Mouse (Mus musculus): ENCODE results near the gene Naglu.

Naglu gene

DNA sequence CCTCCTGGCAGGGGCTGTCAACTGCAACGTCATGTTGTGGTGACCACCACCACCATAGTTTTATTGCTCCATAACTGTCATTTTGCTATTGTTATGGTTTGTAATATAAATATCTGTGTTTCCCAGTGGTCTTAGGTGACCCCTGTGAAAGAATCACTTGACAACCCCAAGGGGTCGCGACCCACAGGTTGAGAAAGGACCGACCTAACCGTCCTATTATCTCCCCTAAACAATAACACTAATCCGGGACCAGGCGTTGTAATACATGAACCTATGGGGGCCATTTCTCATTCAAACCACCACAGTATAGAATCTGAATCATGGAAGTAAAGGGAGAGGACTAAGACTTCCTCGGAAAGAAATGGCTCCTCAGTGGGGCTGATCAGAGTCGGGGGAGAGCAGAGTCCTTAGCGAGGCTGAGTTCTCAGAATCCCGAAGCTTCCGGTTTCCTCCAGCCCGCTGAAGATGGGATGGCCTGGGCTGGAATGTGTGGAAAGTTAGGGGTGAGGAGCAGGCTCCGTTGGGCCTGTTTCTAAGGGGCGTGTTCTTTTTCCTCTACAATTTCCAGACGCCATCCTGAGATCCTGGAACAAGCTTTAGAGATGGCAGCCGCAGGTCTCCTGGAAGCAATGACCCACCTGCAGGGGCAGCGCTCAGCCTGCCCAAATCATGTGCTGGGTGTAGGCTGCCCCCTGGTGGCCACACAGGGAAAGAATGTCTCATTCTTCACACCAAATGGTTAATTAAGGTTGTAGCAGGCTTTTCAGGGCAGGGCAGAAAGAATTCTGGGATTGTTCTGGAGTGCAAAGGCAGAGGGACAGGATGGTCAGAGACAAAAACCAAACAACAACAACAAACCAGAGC lies 3.0 kb upstream of the Naglu start:
- CTCF ChIA-PET, result interaction anchor here (0.6 to 1.9 kb wide), 46 partner anchors 8 to 1933 kb away, joined by 3 to 19 read pairs (median 4); partner anchors contain the start of genes Cavin1 (in 1 of the 4), Cntd1 (in 1 of the 4), Coa3 (in 1 of the 4) and Coasy (in 1 of the 4)
- POLR2A ChIA-PET, result interaction anchor here (0.5 to 1.5 kb wide), 22 partner anchors 8 to 1222 kb away, joined by 3 to 8 read pairs (median 3); partner anchors contain the start of genes Cntnap1 (in 1 of the 4), Coasy (in 1 of the 4), Plekhh3 (in 1 of the 4) and Psmc3ip (in 1 of the 4)

DNA sequence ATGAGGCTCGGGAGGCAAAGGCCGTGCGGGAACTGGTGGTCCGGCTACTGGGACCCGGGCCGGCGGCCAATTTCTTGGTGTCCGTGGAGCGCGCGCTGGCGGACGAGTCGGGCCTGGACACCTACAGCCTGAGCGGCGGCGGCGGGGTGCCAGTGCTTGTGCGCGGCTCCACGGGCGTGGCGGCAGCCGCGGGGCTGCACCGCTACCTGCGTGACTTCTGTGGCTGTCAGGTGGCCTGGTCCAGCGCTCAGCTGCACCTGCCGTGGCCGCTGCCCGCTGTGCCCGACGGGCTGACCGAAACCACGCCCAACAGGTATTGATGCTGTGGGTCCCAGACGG lies 346 bp downstream of the Naglu start:
- CTCF ChIA-PET, result interaction anchor here (0.6 to 2.5 kb wide), 21 partner anchors 9 to 628 kb away, joined by 3 to 28 read pairs (median 4); partner anchors contain the start of genes Becn1 (in 1 of the 4), Coasy (in 1 of the 4) and Psmc3ip (in 1 of the 4)
- POLR2A ChIA-PET, result interaction anchor here in 3 of 4 experiments (0.6 to 2.7 kb wide), 44 partner anchors 8 to 674 kb away, joined by 3 to 22 read pairs (median 4); partner anchors contain the start of genes Rpl27 (in 3 of the 3), Cavin1 (in 2 of the 3), Coasy (in 2 of the 3) and Hsd17b1 (in 2 of the 3)

DNA sequence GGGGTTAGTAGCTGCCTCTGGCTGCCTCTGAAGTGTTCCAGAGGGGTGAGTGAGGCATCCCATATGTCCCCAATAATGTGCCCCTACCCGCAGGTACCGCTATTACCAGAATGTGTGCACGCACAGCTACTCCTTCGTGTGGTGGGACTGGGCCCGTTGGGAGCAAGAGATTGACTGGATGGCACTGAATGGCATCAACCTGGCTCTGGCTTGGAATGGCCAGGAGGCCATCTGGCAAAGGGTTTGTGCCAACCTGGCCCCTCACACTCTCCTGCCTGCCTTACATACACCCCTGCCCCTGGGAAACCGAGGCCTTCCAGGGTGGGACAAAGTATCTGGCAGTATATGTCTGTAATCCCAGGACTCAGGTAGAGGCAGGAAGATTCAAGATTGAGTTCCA lies 1.2 kb downstream of the Naglu start:
- ChIA-PET POLR2A (interaction anchor here in 3 of 4 experiments (0.6 to 2.7 kb wide), 17 partner anchors 8 to 371 kb away, joined by 3 to 22 read pairs (median 8); partner anchors contain the start of genes Plekhh3 (in 2 of the 3), Psmc3ip (in 2 of the 3), Cavin1 (in 1 of the 3) and Cntd1 (in 1 of the 3)), CTCF (interaction anchor here (0.6 to 2.5 kb wide), 10 partner anchors 9 to 118 kb away, joined by 3 to 28 read pairs (median 3); partner anchors contain the start of gene Coasy (in 1 of the 4))

DNA sequence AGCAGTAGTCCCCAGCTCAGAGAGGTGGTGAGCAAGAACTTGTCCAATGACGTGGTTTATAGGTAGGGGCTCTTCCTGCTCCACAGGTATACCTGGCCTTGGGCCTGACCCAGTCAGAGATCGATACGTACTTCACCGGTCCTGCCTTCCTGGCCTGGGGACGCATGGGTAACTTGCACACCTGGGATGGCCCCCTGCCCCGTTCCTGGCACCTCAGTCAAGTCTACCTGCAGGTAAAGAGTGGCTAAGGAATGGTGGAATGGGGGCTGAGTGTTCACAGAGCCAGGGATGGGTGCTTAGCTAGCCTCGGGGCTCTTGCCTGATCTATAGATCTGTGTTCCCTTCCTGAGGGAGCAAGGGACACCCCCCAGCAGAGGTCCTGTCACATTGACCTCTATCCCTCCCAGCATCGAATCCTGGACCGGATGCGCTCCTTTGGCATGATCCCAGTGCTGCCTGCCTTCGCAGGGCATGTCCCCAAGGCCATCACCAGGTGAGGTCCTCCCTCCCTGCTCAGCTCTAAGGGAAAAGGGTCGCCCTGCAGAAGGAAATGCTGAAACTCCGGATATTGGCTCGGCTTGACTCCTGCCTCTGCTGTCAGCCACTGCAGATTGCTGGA lies 2.1 kb downstream of the Naglu start:
- ChIA-PET POLR2A (interaction anchor here in 2 of 4 experiments (0.6 to 2.5 kb wide), 3 partner anchors 12 to 303 kb away, joined by 3 to 8 read pairs (median 4); no protein-coding TSS in a partner anchor), CTCF (interaction anchor here in 1 of 4 experiments (0.7 kb wide), 1 partner anchor 21 kb away, joined by 3 read pairs; no protein-coding TSS in a partner anchor)

DNA sequence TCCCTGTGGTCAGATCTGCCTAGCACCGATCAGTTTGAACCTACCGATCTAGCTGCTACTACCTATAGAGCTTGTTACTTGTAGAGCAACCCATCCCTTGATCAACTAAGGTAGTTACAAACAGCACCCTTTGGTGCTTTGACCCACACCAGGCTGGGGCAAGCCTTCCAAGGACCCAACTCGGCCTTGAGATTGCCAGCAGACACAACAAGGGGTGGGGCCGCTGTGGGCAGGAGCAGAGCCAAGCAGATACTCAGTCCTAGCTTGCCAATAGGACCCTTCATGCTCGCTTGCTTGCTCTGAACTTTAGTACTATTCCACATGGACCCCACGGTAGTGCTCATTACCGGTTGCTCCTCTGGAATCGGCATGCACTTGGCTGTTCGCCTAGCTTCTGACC lies 8.3 kb downstream of the Naglu start, which contains the start of gene Hsd17b1:
TSS of gene Hsd17b1 (plus strand) at position 291 of the 400 bp plus-strand sequence.
- POLR2A ChIA-PET, result interaction anchor here in 2 of 4 experiments (0.8 to 4.0 kb wide), 5 partner anchors 8 to 342 kb away, joined by 3 to 26 read pairs (median 6); partner anchors contain the start of genes Naglu (in 2 of the 2), Mlx (in 1 of the 2) and Psmc3ip (in 1 of the 2)
- CTCF ChIA-PET, result interaction anchor here in 3 of 4 experiments (0.6 to 1.3 kb wide), 6 partner anchors 12 to 143 kb away, joined by 3 to 6 read pairs (median 4); partner anchors contain the start of gene Psmc3ip (in 1 of the 3)

DNA sequence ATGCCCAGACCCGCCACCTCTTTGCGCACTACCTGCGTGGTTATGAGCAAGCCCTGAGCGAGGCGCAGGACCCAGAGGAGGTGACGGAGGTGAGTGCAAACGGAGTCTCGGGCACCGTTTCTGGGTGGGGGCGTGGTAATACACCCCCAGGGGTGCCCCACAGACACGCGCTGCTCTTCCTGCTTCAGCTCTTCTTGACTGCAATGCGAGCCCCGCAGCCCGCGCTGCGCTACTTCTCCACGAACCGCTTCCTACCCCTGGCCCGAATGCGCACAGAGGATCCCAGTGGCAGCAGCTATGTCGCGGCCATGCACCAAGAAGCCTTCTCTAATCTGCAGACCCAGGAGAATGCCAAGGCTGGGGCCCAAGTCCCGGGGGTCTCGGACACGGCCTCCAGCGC lies 9.9 kb downstream of the Naglu start:
- POLR2A ChIA-PET, result interaction anchor here in 3 of 4 experiments (0.6 to 4.0 kb wide), 29 partner anchors 8 to 479 kb away, joined by 3 to 22 read pairs (median 3); partner anchors contain the start of genes Naglu (in 3 of the 3), Psmc3ip (in 2 of the 3), Stat3 (in 2 of the 3) and Plekhh3 (in 1 of the 3)
- CTCF ChIA-PET, result interaction anchor here (0.6 to 1.4 kb wide), 11 partner anchors 9 to 174 kb away, joined by 3 to 10 read pairs (median 3); partner anchors contain the start of genes Ccr10 (in 1 of the 4), Naglu (in 1 of the 4), Plekhh3 (in 1 of the 4) and Psmc3ip (in 1 of the 4)

DNA sequence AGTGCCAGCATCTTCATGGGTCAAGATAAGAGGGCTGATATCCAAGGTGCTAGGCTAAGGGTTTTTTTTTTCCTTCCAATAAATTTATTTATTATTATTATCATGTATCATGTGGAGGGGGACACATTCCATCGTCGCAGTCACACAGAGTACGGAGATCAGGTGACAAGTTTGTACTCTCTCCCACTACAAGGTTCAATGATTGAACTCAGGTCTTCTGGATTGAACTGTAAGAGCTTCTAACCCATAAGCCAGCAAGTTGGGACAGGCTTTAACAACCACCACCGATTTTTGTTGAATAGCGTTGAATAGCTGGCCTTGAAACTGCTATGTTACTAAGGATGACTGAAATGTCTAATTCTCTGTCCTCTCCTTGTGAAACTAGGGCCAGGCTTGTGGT lies 10.6 kb downstream of the Naglu start:
- ChIA-PET POLR2A (interaction anchor here in 3 of 4 experiments (0.6 to 4.0 kb wide), 16 partner anchors 9 to 390 kb away, joined by 3 to 22 read pairs (median 4); partner anchors contain the start of genes Naglu (in 3 of the 3), Stat3 (in 2 of the 3), Plekhh3 (in 1 of the 3) and Rpl27 (in 1 of the 3)), CTCF (interaction anchor here in 2 of 4 experiments (0.6 to 1.4 kb wide), 4 partner anchors 91 to 119 kb away, joined by 3 to 10 read pairs (median 6); partner anchors contain the start of gene Plekhh3 (in 1 of the 2))

DNA sequence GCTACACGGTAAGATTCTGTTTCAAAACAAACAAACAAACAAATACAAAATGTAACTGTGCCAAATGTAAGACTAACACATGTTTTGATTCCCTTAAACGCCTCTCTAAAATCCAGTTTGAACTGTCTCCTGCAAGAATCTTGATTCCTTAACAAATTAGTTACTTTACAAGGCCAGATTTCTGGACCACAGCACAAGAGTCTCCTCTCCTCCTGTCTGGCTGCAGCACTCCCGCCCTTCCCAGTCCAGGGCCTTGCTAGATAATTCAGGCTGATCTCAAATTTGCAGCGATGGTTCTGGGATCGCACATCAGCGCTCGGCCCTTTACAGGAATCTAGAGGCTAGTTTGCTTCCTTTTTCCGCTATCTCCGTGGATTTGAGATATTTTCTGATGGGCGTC lies 11.8 kb downstream of the Naglu start:
- POLR2A ChIA-PET, result interaction anchor here in 3 of 4 experiments (0.5 to 5.4 kb wide), 30 partner anchors 12 to 762 kb away, joined by 3 to 39 read pairs (median 4); partner anchors contain the start of genes Psmc3ip (in 3 of the 3), Rpl27 (in 3 of the 3), Naglu (in 2 of the 3) and Cntnap1 (in 1 of the 3)
- CTCF ChIA-PET, result interaction anchor here in 3 of 4 experiments (0.6 to 1.5 kb wide), 11 partner anchors 11 to 554 kb away, joined by 3 to 12 read pairs (median 4); partner anchors contain the start of genes Acly (in 1 of the 3), Becn1 (in 1 of the 3), Plekhh3 (in 1 of the 3) and Psmc3ip (in 1 of the 3)

DNA sequence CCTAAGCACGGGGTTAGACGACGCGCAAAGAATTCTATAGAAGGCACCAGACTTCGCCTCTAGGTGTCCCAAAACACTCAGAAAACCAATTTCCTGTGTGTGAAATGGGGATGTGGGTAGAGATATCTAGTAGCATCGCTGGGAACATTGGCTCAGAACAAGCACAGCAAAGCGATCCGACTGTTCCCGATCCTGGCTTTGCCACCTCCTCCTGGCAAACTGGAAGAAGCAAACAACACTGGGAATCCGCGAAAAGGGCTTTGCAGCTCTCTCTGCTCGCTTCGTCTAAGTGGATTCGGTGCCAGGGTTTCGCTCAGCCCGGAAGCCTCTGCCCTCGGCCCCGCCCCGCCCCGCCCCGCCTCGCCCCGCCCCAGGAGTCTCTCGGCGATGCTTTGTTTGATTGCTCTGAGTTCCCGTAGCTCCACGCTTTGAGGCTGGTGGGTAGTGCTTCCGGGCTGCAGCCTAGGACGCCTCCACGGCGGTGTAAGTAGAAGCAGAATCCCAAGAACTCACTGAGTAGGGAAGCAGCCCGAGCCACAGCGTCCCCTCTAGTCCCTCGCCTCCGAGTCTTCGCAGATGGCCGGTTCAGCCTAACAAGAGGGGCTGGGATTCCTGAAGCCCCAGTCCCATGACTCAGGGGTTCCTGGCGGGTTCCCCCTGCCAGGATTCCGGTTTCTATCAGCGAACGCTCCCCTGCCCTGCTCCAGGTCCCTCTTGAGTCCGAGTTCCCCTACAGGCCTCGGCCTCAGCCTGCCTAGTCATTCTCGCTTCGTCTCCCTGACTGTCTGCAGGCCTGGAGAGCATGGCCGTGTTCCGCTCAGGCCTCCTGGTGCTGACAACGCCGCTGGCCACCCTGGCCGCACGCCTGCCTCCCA lies 12.6 kb downstream of the Naglu start, which contains the start of gene Coasy:
TSS of gene Coasy (plus strand) at position 358 of the 875 bp plus-strand sequence.
- ChIA-PET CTCF (interaction anchor here (0.6 to 1.5 kb wide), 23 partner anchors 9 to 555 kb away, joined by 3 to 12 read pairs (median 4); partner anchors contain the start of genes Psmc3ip (in 3 of the 4), Acly (in 1 of the 4), Becn1 (in 1 of the 4) and Naglu (in 1 of the 4)), POLR2A (interaction anchor here in 3 of 4 experiments (0.6 to 5.4 kb wide), 35 partner anchors 12 to 762 kb away, joined by 3 to 39 read pairs (median 4); partner anchors contain the start of genes Psmc3ip (in 3 of the 3), Rpl27 (in 3 of the 3), Naglu (in 2 of the 3) and Plekhh3 (in 2 of the 3))

DNA sequence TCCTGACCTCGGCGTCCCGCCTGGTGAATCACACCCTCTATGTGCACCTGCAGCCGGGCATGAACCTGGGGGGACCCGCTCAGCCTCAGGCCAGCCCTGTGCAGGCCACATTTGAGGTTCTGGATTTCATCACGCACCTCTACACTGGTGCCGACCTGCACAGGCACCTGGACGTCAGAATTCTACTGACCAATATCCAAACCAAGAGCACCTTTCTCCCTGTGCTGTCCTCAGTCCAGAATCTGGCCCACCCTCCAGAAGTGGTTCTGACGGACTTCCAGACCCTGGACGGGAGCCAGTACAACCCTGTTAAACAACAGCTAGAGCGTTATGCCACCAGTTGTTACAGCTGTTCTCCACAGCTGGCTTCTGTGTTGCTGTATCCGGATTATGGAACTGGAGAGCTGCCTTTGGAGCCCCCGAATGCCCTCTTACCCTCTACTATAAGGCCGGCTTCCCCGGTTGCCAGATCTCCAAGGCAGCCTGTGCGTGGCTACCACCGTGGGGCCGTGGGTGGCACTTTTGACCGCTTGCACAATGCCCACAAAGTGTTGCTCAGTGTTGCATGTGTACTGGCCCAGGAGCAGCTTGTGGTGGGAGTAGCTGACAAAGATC lies 13.4 kb downstream of the Naglu start:
- CTCF ChIA-PET, result interaction anchor here (0.6 to 1.5 kb wide), 16 partner anchors 9 to 233 kb away, joined by 3 to 12 read pairs (median 4); partner anchors contain the start of genes Becn1 (in 1 of the 4), Naglu (in 1 of the 4), Plekhh3 (in 1 of the 4) and Psmc3ip (in 1 of the 4)
- POLR2A ChIA-PET, result interaction anchor here in 3 of 4 experiments (0.6 to 5.4 kb wide), 15 partner anchors 8 to 763 kb away, joined by 3 to 39 read pairs (median 7); partner anchors contain the start of genes Naglu (in 2 of the 3), Psmc3ip (in 2 of the 3), Rpl27 (in 2 of the 3) and Becn1 (in 1 of the 3)

DNA sequence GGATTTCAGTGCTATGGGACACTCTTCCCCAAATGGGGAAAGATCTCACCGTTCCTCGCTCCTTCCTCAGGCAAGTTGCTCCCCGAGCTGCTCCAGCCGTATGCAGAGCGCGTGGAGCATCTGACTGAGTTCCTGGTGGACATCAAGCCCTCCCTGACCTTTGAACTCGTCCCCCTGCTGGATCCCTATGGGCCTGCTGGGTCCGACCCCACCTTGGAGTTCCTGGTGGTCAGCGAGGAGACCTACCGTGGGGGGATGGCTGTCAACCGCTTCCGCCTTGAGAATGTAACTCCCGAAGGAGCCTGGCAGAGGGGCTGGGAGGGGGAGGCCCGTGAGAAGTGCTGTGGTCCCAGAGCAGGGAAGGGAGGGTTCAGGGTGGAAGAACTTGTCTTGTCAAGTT lies 14.4 kb downstream of the Naglu start:
- ChIA-PET CTCF (interaction anchor here in 1 of 4 experiments (0.6 to 1.4 kb wide), 2 partner anchors 11 to 48 kb away, joined by 3 to 4 read pairs; partner anchors contain the start of gene Psmc3ip), POLR2A (interaction anchor here in 3 of 4 experiments (0.6 to 5.4 kb wide), 6 partner anchors 9 to 211 kb away, joined by 3 to 39 read pairs (median 9); partner anchors contain the start of genes Psmc3ip (in 2 of the 3) and Naglu (in 1 of the 3))

DNA sequence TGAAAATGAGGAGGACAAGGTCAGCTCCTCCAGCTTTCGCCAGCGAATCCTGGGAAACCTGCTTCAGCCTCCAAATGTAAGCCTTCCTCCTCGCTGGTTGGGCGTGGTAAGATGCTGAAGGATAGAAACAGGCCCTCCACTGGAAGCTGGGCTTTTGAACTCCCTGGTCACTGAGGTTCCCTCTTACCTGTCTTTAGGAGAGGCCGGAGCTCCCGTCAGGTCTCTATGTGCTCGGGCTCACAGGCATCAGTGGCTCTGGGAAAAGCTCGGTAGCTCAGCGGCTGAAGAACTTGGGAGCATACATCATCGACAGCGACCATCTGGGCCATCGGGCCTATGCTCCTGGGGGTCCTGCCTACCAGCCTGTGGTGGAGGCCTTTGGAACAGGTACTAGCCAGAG lies 15.0 kb downstream of the Naglu start:
- POLR2A ChIA-PET, result interaction anchor here in 2 of 4 experiments (1.0 to 5.4 kb wide), 5 partner anchors 9 to 91 kb away, joined by 3 to 39 read pairs (median 8); partner anchors contain the start of genes Psmc3ip (in 2 of the 2) and Naglu (in 1 of the 2)

DNA sequence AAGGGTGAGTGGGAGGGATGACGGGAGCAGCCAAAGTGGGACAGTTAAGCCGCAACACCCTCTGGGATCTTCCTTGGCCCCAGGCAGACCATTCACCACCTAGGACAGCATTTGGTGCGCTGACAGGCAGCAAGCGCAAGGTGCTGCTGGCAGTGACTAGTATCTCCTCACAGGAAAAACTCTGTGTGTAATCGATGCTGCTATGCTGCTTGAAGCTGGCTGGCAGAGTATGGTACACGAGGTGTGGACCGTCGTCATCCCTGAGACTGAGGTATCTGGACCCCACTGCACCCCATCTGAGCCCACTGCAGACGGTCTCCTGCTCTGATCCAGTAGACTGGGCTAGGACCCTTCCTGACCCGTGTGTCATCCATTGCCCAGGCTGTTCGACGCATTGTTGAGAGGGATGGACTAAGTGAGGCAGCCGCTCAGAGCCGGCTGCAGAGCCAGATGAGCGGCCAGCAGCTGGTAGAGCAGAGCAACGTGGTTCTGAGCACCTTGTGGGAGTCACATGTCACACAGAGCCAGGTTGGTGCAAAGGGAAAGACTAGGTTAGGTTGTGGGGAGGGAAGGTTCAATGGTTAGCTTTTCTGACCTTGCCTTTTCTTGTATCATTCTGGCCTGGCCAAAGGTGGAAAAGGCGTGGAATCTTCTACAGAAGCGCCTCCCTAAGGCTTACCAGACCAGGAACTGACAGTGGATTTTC lies 16.0 kb downstream of the Naglu start:
- CTCF ChIA-PET, result interaction anchor here in 2 of 4 experiments (0.5 to 1.5 kb wide), 3 partner anchors 9 to 144 kb away, joined by 4 to 8 read pairs (median 5); partner anchors contain the start of gene Psmc3ip (in 1 of the 2)
- POLR2A ChIA-PET, result interaction anchor here in 3 of 4 experiments (0.6 to 6.2 kb wide), 12 partner anchors 8 to 216 kb away, joined by 3 to 39 read pairs (median 4); partner anchors contain the start of genes Psmc3ip (in 3 of the 3), Becn1 (in 1 of the 3), Hsd17b1 (in 1 of the 3) and Naglu (in 1 of the 3)

More for the DNA sequence above, 15.0 kb downstream of the Naglu start:
- CTCF ChIA-PET, result interaction anchor here in 1 of 4 experiments (0.6 to 1.4 kb wide), 2 partner anchors 11 to 47 kb away, joined by 3 to 4 read pairs; partner anchors contain the start of gene Psmc3ip

DNA sequence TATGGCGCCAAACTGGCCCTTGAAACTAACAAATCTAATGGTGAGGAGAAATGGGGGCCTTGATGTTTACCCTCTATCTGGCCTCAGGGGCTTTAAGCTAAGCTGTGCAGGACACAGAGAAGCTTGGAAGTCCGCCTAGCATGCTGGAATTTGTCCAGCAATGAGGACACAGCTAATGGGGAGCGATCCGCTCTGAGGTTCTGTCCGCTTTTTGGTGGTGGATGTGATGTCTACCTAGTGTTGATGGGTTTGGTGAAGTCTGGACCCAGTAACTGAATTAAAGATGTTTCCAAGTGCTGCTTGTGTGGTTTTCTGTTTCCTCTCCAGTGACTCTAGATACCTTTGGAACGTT lies 16.5 kb downstream of the Naglu start:
- ChIA-PET CTCF (interaction anchor here in 3 of 4 experiments (0.5 to 2.4 kb wide), 6 partner anchors 9 to 144 kb away, joined by 4 to 9 read pairs (median 8); partner anchors contain the start of gene Psmc3ip (in 1 of the 3)), POLR2A (interaction anchor here in 2 of 4 experiments (0.6 to 6.2 kb wide), 15 partner anchors 8 to 565 kb away, joined by 3 to 39 read pairs (median 5); partner anchors contain the start of genes Psmc3ip (in 2 of the 2), Becn1 (in 1 of the 2), Hsd17b1 (in 1 of the 2) and Naglu (in 1 of the 2))

Data from embryonic stem cell, embryonic (primary cell).